ENCODE assay signal across 10 mouse cellular contexts in genomic region chr6:119491006-119491405, GRCm38 (mm10). TPM values are rescaled to one million over a fixed set of nuclear protein-coding genes. Genes with fewer than 3 reads are reported as not detected.
A peak's percentile ranks its signal among the peaks of the same experiment; 100 is the strongest.
DNase-seq lines count a peak whose midpoint lies in the region; ATAC-seq and TF ChIP-seq lines count a peak whose summit lies in the region.
"Had no signal": no experiment of that assay in that cellular context is flagged by ENCODE, and none has a peak within 500 bp of the region (broad histone marks: within the 10 kb centered on the region; RNA-seq: fewer than 3 reads in every experiment).

No protein-coding gene starts in this region.

- WGBS in kidney, embryonic 16.5 days, result 41% methylated on average over 11 of the region's 11 CpGs
- WGBS in forebrain, embryonic 12.5 days, result 16% methylated on average over 11 of the region's 11 CpGs
- 18% methylated on average over 11 of the region's 11 CpGs for WGBS in hindbrain, embryonic 12.5 days
- 18% methylated on average over 11 of the region's 11 CpGs for WGBS in neural tube, embryonic 12.5 days
- 65% methylated on average over 11 of the region's 11 CpGs for WGBS in cerebellum, adult 2 months

- no peaks in the 10 kb centered on the region for H3K9me3 ChIP-seq in kidney, embryonic 16.5 days (ENCODE audit: low read length)
- H3K9me3 ChIP-seq in forebrain, embryonic 12.5 days, result no peaks in the 10 kb centered on the region
- no peaks in the 10 kb centered on the region for H3K9me3 ChIP-seq in hindbrain, embryonic 12.5 days (replicated peaks)
- H3K9me3 ChIP-seq in neural tube, embryonic 12.5 days, result no peaks in the 10 kb centered on the region
- H3K9me3 ChIP-seq: limb, embryonic 12.5 days had no signal

- ATAC-seq in kidney, embryonic 16.5 days (ENCODE audit: low FRiP score, low TSS enrichment), result no peak
- ATAC-seq in forebrain, embryonic 12.5 days (ENCODE audit: low FRiP score), result no peak
- no peak for ATAC-seq in hindbrain, embryonic 12.5 days (ENCODE audit: low FRiP score)
- ATAC-seq in neural tube, embryonic 12.5 days (ENCODE audit: low FRiP score, low read depth), result peak; percentile 34; the same call in 1 of the 2 replicates

- H3K36me3 ChIP-seq in kidney, embryonic 16.5 days (ENCODE audit: insufficient read depth, low read length), result no peaks in the 10 kb centered on the region
- H3K36me3 ChIP-seq in forebrain, embryonic 12.5 days (replicated peaks), result no peaks in the 10 kb centered on the region
- no peaks in the 10 kb centered on the region for H3K36me3 ChIP-seq in hindbrain, embryonic 12.5 days
- no peaks in the 10 kb centered on the region for H3K36me3 ChIP-seq in neural tube, embryonic 12.5 days
- H3K36me3 ChIP-seq: limb, embryonic 12.5 days had no signal

- H3K27ac ChIP-seq in kidney, embryonic 16.5 days (ENCODE audit: low read length), result no peak overlapping the region
- peak overlapping the region; percentile 20; the same call in 1 of the 2 replicates for H3K27ac ChIP-seq in forebrain, embryonic 12.5 days
- H3K27ac ChIP-seq in hindbrain, embryonic 12.5 days, result no peak overlapping the region
- no peak overlapping the region for H3K27ac ChIP-seq in neural tube, embryonic 12.5 days
- no peak overlapping the region for H3K27ac ChIP-seq in cerebellum, adult 2 months (ENCODE audit: insufficient read depth, low read length)
- H3K27ac ChIP-seq: limb, embryonic 12.5 days; macrophage had no signal

- TF ChIP-seq CTCF in cerebellum, adult 2 months (IDR thresholded peaks at IDR 0.05; ENCODE audit: borderline replicate concordance, insufficient read depth, low read depth, low read length), result no peak

- peaks cover 14% of the 10 kb centered on the region for H3K4me1 ChIP-seq in kidney, embryonic 16.5 days (ENCODE audit: insufficient read depth, low read length)
- H3K4me1 ChIP-seq in forebrain, embryonic 12.5 days, result peaks cover 38% of the 10 kb centered on the region
- H3K4me1 ChIP-seq in hindbrain, embryonic 12.5 days, result peaks cover 30% of the 10 kb centered on the region
- H3K4me1 ChIP-seq in neural tube, embryonic 12.5 days, result peaks cover 22% of the 10 kb centered on the region
- H3K4me1 ChIP-seq in cerebellum, adult 2 months (ENCODE audit: control insufficient read depth, insufficient read depth, low read length), result peaks cover 2% of the 10 kb centered on the region

- H3K4me3 ChIP-seq in kidney, embryonic 16.5 days (ENCODE audit: low read length), result no peak overlapping the region
- no peak overlapping the region for H3K4me3 ChIP-seq in forebrain, embryonic 12.5 days (replicated peaks)
- no peak overlapping the region for H3K4me3 ChIP-seq in hindbrain, embryonic 12.5 days
- no peak overlapping the region for H3K4me3 ChIP-seq in neural tube, embryonic 12.5 days
- no peak overlapping the region for H3K4me3 ChIP-seq in cerebellum, adult 2 months (replicated peaks; ENCODE audit: insufficient read depth, low read depth, low read length)
- H3K4me3 ChIP-seq: limb, embryonic 12.5 days had no signal

- no peak for TF ChIP-seq POLR2A in cerebellum, adult 2 months (IDR thresholded peaks at IDR 0.05; ENCODE audit: borderline replicate concordance, insufficient read depth, low read length)

- DNase-seq in kidney, postnatal 4 days, result no peak
- DNase-seq in cerebellum, adult 2 months, result no peak
- DNase-seq in T-cell, adult 2 months (ENCODE audit: low spot score), result no peak
- DNase-seq: thymus, adult 2 months had no signal

- no peaks in the 10 kb centered on the region for H3K27me3 ChIP-seq in kidney, embryonic 16.5 days (ENCODE audit: insufficient read depth, low read length)
- H3K27me3 ChIP-seq in forebrain, embryonic 12.5 days, result no peaks in the 10 kb centered on the region
- no peaks in the 10 kb centered on the region for H3K27me3 ChIP-seq in hindbrain, embryonic 12.5 days
- H3K27me3 ChIP-seq in neural tube, embryonic 12.5 days (replicated peaks), result no peaks in the 10 kb centered on the region
- H3K27me3 ChIP-seq in cerebellum, adult 2 months (ENCODE audit: control insufficient read depth, insufficient read depth, low read length), result no peaks in the 10 kb centered on the region
- H3K27me3 ChIP-seq: limb, embryonic 12.5 days had no signal

- H3K4me2 ChIP-seq in kidney, embryonic 16.5 days (replicated peaks; ENCODE audit: low read depth, low read length), result peak overlapping the region; percentile 35
- peak overlapping the region; percentile 44 for H3K4me2 ChIP-seq in forebrain, embryonic 12.5 days
- peak overlapping the region; percentile 26 for H3K4me2 ChIP-seq in hindbrain, embryonic 12.5 days (replicated peaks)
- peak overlapping the region; percentile 43 for H3K4me2 ChIP-seq in neural tube, embryonic 12.5 days (replicated peaks)
- H3K4me2 ChIP-seq: limb, embryonic 12.5 days had no signal

- H3K9ac ChIP-seq in kidney, embryonic 16.5 days (replicated peaks; ENCODE audit: low read length), result peak overlapping the region; percentile 19; the same call in 1 of the 2 replicates
- H3K9ac ChIP-seq in forebrain, embryonic 12.5 days, result no peak overlapping the region
- H3K9ac ChIP-seq in hindbrain, embryonic 12.5 days, result no peak overlapping the region
- no peak overlapping the region for H3K9ac ChIP-seq in neural tube, embryonic 12.5 days
- H3K9ac ChIP-seq: limb, embryonic 12.5 days had no signal

RNA-seq across cellular contexts. Expression of gene Fbxl14, which starts 11.5 kb away (rescaled TPM):
- 5.0 and 5.1 TPM in 2 replicates for polyA plus RNA-seq in kidney, embryonic 16.5 days (2015; fragmentation: Nextera tagmentation; extraction: Ambion mirVana)
- 5.1 and 5.2 TPM in 2 replicates for polyA plus RNA-seq in forebrain, embryonic 12.5 days (2016; fragmentation: Nextera tagmentation; extraction: Ambion mirVana)
- polyA plus RNA-seq in hindbrain, embryonic 12.5 days (2016; fragmentation: Nextera tagmentation; extraction: Ambion mirVana), result 3.8 and 4.3 TPM in 2 replicates
- 4.7 and 4.9 TPM in 2 replicates for polyA plus RNA-seq in neural tube, embryonic 12.5 days (2016; fragmentation: Nextera tagmentation; extraction: Ambion mirVana)
- polyA plus RNA-seq in cerebellum, adult 2 months (2012; rRNA removed), result 34.1 TPM in 2 replicates

RNA-seq across cellular contexts. Expression of gene Wnt5b, which starts 53.1 kb away (rescaled TPM):
- polyA plus RNA-seq in kidney, embryonic 16.5 days (2015; fragmentation: Nextera tagmentation; extraction: Ambion mirVana), result 9.6 and 10.1 TPM in 2 replicates
- 8.6 and 10.9 TPM in 2 replicates for polyA plus RNA-seq in forebrain, embryonic 12.5 days (2016; fragmentation: Nextera tagmentation; extraction: Ambion mirVana)
- 8.3 and 9.9 TPM in 2 replicates for polyA plus RNA-seq in hindbrain, embryonic 12.5 days (2016; fragmentation: Nextera tagmentation; extraction: Ambion mirVana)
- polyA plus RNA-seq in neural tube, embryonic 12.5 days (2016; fragmentation: Nextera tagmentation; extraction: Ambion mirVana), result 6.2 and 8.3 TPM in 2 replicates
- polyA plus RNA-seq in cerebellum, adult 2 months (2012; rRNA removed), result 1.9 and 2.0 TPM in 2 replicates
- polyA plus RNA-seq: macrophage had no signal
